Mouse (Mus musculus) limb, embryonic 14.5 days (tissue): ENCODE results near the gene Ccdc155. TPM values are rescaled to one million over a fixed set of nuclear protein-coding genes. Genes with fewer than 3 reads are reported as not detected.

ENCODE experiments used
- ATAC-seq: fragments of 200-750 bp; cut with Nextera tagmentation; 2 replicates; pipeline ENCODE4 v1.8.0; 2017; ENCODE audit warnings: low read depth, moderate number of reproducible peaks, moderate TSS enrichment; ENCODE audit not compliant: low FRiP score
- DNase-seq: peaks from one replicate; pipeline ENCODE4 v3.0.0-alpha.2; 2015; ENCODE audit warnings: low spot score
- H3K27ac ChIP-seq: fragments of 300-500 bp; sonication (generic); replicated peaks from 2 replicates; pipeline ENCODE4 v1.5.1; 2014; ENCODE audit warnings: low read depth, mild to moderate bottlenecking, low read length, moderate library complexity, mixed read lengths
- H3K27me3 ChIP-seq: fragments of 300-500 bp; sonication (generic); 2 replicates; pipeline ENCODE4 v1.6.1; 2014; ENCODE audit warnings: low read length, mixed read lengths; ENCODE audit not compliant: control insufficient read depth, insufficient read depth
- H3K36me3 ChIP-seq: fragments of 300-500 bp; sonication (generic); 2 replicates; pipeline ENCODE4 v1.6.1; 2014; ENCODE audit warnings: mild to moderate bottlenecking, low read length, moderate library complexity, mixed read lengths; ENCODE audit not compliant: control insufficient read depth, insufficient read depth
- H3K4me1 ChIP-seq: fragments of 300-500 bp; sonication (generic); 2 replicates; pipeline ENCODE4 v1.6.1; 2014; ENCODE audit warnings: antibody characterized with exemption, low read length, mixed read lengths; ENCODE audit not compliant: control insufficient read depth, insufficient read depth
- H3K4me2 ChIP-seq: fragments of 300-500 bp; sonication (generic); replicated peaks from 2 replicates; pipeline ENCODE4 v1.6.1; 2014; ENCODE audit warnings: low read depth, mild to moderate bottlenecking, low read length, moderate library complexity; ENCODE audit not compliant: severe bottlenecking
- H3K4me3 ChIP-seq: fragments of 300-500 bp; sonication (generic); replicated peaks from 2 replicates; pipeline ENCODE4 v1.5.1; 2014; ENCODE audit warnings: low read length
- H3K9ac ChIP-seq: fragments of 300-500 bp; sonication (generic); 2 replicates; pipeline ENCODE4 v1.6.1; 2014; ENCODE audit warnings: mild to moderate bottlenecking, low read depth, low read length, moderate library complexity; ENCODE audit not compliant: severe bottlenecking
- H3K9me3 ChIP-seq: fragments of 300-500 bp; sonication (generic); 2 replicates; pipeline ENCODE4 v1.6.1; 2016; ENCODE audit warnings: low read length; ENCODE audit not compliant: control insufficient read depth
- POLR2A ChIP-seq: fragments of 200-500 bp; IDR thresholded peaks from 2 replicates; pipeline ENCODE4 v1.8.0; 2012; ENCODE audit warnings: inconsistent platforms, mild to moderate bottlenecking, moderate library complexity, borderline replicate concordance; ENCODE audit not compliant: insufficient read depth, insufficient read length; ENCODE audit errors: extremely low read depth
- WGBS: fragments of 180-500 bp; shearing (Covaris S2); extraction: QIAGEN DNeasy Blood & Tissue Kit; methylation state at CpG from one replicate; pipeline ENCODE4 v1.1.7; 2014; 5-methylcytosine and 5-hydroxymethylcytosine counted together
- polyA plus RNA-seq, 2 experiments: library from polyadenylated mRNA; depleted of rRNA in 1 of 2; stranded (reverse) in 1 of 2; unstranded in 1 of 2; fragments of >200 nt; fragmentation: Nextera tagmentation in 1 of 2; extraction: Ambion mirVana in 1 of 2; gene quantifications; 2 replicates each; pipeline versions ENCODE4 v1.2.1 to v1.2.3; 2012 to 2014

The Ccdc155 gene
- polyA plus RNA-seq, 2 experiments, result 1.2 to 1.4 TPM

GRCm38 (mm10) chr7:45144368-45145174, 60.1 kb downstream of the Ccdc155 start:
- no peaks in the 10 kb centered on the region for H3K4me1 ChIP-seq
- H3K4me3 ChIP-seq, result no peak overlapping the region
- WGBS, result 86% methylated on average over 13 of the region's 13 CpGs
- no peak for TF ChIP-seq POLR2A
- no peak overlapping the region for H3K4me2 ChIP-seq
- H3K36me3 ChIP-seq, result peaks cover 71% of the 10 kb centered on the region
- no peak overlapping the region for H3K9ac ChIP-seq
- H3K9me3 ChIP-seq, result no peaks in the 10 kb centered on the region
- no peak for ATAC-seq
- H3K27ac ChIP-seq, result no peak overlapping the region
- no peak for DNase-seq
- no peaks in the 10 kb centered on the region for H3K27me3 ChIP-seq

- TF ChIP-seq POLR2A, result no peak
- peaks cover 50% of the 10 kb centered on the region for H3K36me3 ChIP-seq
- 82% methylated on average over 5 of the region's 5 CpGs for WGBS
Observed at GRCm38 (mm10) chr7:45141914-45142313, 62.8 kb downstream of the Ccdc155 start.

GRCm38 (mm10) chr7:45141319-45141718, 63.4 kb downstream of the Ccdc155 start:
- H3K9ac ChIP-seq, result peak overlapping the region; percentile 16; the same call in 1 of the 2 replicates
- H3K27ac ChIP-seq, result no peak overlapping the region
- H3K36me3 ChIP-seq, result peaks cover 44% of the 10 kb centered on the region
- H3K4me2 ChIP-seq, result no peak overlapping the region
- no peaks in the 10 kb centered on the region for H3K9me3 ChIP-seq
- H3K4me3 ChIP-seq, result no peak overlapping the region
- DNase-seq (no peak), ATAC-seq (no peak)
- no peak for TF ChIP-seq POLR2A
- 93% methylated on average over 3 of the region's 3 CpGs for WGBS
- H3K27me3 ChIP-seq, result no peaks in the 10 kb centered on the region
- no peaks in the 10 kb centered on the region for H3K4me1 ChIP-seq

More at GRCm38 (mm10) chr7:45141914-45142313, 62.8 kb downstream of the Ccdc155 start:
- DNase-seq (no peak), ATAC-seq (no peak)
- Histone ChIP-seq H3K4me1 (no peaks in the 10 kb centered on the region), H3K9me3 (no peaks in the 10 kb centered on the region), H3K9ac (0 out of 2 replicates have a peak overlapping the region, but pooled peaks have one; percentile 16), H3K27ac (no peak overlapping the region), H3K27me3 (no peaks in the 10 kb centered on the region), H3K4me2 (no peak overlapping the region), H3K4me3 (no peak overlapping the region)

- 69% methylated on average over 8 of the region's 8 CpGs for WGBS
- no peaks in the 10 kb centered on the region for H3K9me3 ChIP-seq
- no peak overlapping the region for H3K4me3 ChIP-seq
- H3K27ac ChIP-seq, result no peak overlapping the region
- no peak for TF ChIP-seq POLR2A
- peaks cover 33% of the 10 kb centered on the region for H3K36me3 ChIP-seq
- H3K27me3 ChIP-seq, result 0 out of 2 replicates have a peak, but pooled peaks cover 4% of the 10 kb centered on the region
- DNase-seq (no peak), ATAC-seq (no peak)
- no peaks in the 10 kb centered on the region for H3K4me1 ChIP-seq
- H3K4me2 ChIP-seq, result no peak overlapping the region
- no peak overlapping the region for H3K9ac ChIP-seq
Observed at GRCm38 (mm10) chr7:45139904-45140723, 64.6 kb downstream of the Ccdc155 start.

- H3K9ac ChIP-seq, result no peak overlapping the region
- no peak overlapping the region for H3K4me3 ChIP-seq
- H3K36me3 ChIP-seq, result peaks cover 16% of the 10 kb centered on the region
- H3K27ac ChIP-seq, result no peak overlapping the region
- no peaks in the 10 kb centered on the region for H3K9me3 ChIP-seq
- ATAC-seq, result no peak
- no peaks in the 10 kb centered on the region for H3K4me1 ChIP-seq
- no peak for DNase-seq
- H3K4me2 ChIP-seq, result no peak overlapping the region
- H3K27me3 ChIP-seq, result 0 out of 2 replicates have a peak, but pooled peaks cover 4% of the 10 kb centered on the region
- no peak for TF ChIP-seq POLR2A
- 82% methylated on average over 1 of the region's 1 CpGs for WGBS
Observed at GRCm38 (mm10) chr7:45138403-45138802, 66.3 kb downstream of the Ccdc155 start.
